Mouse (Mus musculus) liver, embryonic 12.5 days (tissue): ENCODE data around the gene Zfp229. TPM values are rescaled to one million over a fixed set of nuclear protein-coding genes. Genes with fewer than 3 reads are reported as not detected.
A peak's percentile ranks its signal among the peaks of the same experiment; 100 is the strongest.
"Not testable (repeated sequence)": the region's sequence is repeated elsewhere in the genome, so short reads cannot be mapped to it uniquely, and the experiment has no call there.

Experiments
- ATAC-seq: fragments of 200-750 bp; cut with Nextera tagmentation; 2 replicates; pipeline ENCODE4 v1.8.0; 2017; ENCODE audit warnings: moderate number of reproducible peaks, mild to moderate bottlenecking, moderate library complexity
- H3K27ac ChIP-seq: fragments of 300-500 bp; sonication (generic); 2 replicates; pipeline ENCODE4 v1.5.1; 2016; ENCODE audit warnings: mild to moderate bottlenecking
- H3K27me3 ChIP-seq: fragments of 300-500 bp; sonication (generic); replicated peaks from 2 replicates; pipeline ENCODE4 v1.6.1; 2016; ENCODE audit warnings: mild to moderate bottlenecking, moderate library complexity
- H3K36me3 ChIP-seq: fragments of 300-500 bp; sonication (generic); 2 replicates; pipeline ENCODE4 v1.6.1; 2016; ENCODE audit warnings: mild to moderate bottlenecking, moderate library complexity
- H3K4me1 ChIP-seq: fragments of 300-500 bp; sonication (generic); 2 replicates; pipeline ENCODE4 v1.6.1; 2016
- H3K4me2 ChIP-seq: fragments of 300-500 bp; sonication (generic); 2 replicates; pipeline ENCODE4 v1.6.1; 2016; ENCODE audit warnings: mild to moderate bottlenecking, moderate library complexity
- H3K4me3 ChIP-seq: fragments of 300-500 bp; sonication (generic); 2 replicates; pipeline ENCODE4 v1.5.1; 2016; ENCODE audit warnings: mild to moderate bottlenecking, moderate library complexity
- H3K9ac ChIP-seq: fragments of 300-500 bp; sonication (generic); 2 replicates; pipeline ENCODE4 v1.6.1; 2016; ENCODE audit warnings: mild to moderate bottlenecking, moderate library complexity
- H3K9me3 ChIP-seq: fragments of 300-500 bp; sonication (generic); replicated peaks from 2 replicates; pipeline ENCODE4 v1.6.1; 2016; ENCODE audit warnings: mild to moderate bottlenecking, moderate library complexity
- WGBS: fragments of 180-500 bp; shearing (Covaris S2); methylation state at CpG from one replicate; pipeline ENCODE4 v1.1.7; 2016; ENCODE audit not compliant: insufficient replicate concordance; 5-methylcytosine and 5-hydroxymethylcytosine counted together
- polyA plus RNA-seq: library from polyadenylated mRNA; unstranded; fragments of >200 nt; fragmentation: Nextera tagmentation; extraction: Ambion mirVana; gene quantifications from 2 replicates; pipeline ENCODE4 v1.2.1, GENCODE M21; 2016

Zfp229 gene
- polyA plus RNA-seq, 1 experiment from 2014 or later = 3.6 TPM

DNA sequence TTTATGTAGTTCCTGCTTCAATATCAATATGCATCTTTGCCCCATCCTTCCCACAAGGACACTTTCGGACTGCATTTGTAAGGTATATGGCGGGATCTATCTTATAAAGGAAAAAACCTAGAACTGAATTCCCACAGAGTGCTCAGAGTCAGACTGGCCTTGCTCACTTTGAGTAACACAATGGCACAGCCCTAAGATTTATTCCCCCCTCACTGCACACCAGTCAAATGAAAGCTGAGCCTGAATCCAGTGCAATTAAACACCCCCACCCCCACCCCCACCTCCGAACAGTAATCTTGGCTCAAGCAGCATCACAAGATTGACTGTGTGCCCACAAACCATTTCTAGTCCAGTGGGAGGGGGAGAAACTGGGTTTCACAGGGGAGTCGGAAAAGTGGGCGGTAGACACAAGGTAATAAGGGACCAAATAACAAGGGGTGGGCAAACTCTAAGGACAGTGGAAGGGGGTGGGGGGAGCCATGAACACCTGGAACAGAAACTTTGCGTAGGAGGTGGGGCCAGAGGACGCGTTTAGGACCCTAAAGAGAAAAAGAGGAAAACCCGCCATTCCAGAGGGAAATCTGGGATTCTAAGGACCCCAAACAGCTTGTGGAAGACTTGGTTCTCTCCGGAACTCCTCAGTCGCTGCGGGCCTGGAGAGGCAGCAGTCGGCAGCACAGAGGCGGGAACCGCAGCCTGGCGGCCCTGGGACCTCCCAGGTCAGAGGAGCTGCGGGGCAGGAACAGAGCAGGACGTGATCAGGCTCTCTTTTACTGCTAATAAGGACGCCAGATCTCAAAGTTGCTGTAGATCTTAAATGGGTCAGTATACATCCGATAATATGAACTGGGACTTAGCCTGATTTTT lies 23.0 kb downstream of the Zfp229 start:
- peak overlapping the region; percentile 51; the same call in 1 of the 2 replicates for H3K9ac ChIP-seq
- peaks cover 34% of the 10 kb centered on the region for H3K27me3 ChIP-seq

DNA sequence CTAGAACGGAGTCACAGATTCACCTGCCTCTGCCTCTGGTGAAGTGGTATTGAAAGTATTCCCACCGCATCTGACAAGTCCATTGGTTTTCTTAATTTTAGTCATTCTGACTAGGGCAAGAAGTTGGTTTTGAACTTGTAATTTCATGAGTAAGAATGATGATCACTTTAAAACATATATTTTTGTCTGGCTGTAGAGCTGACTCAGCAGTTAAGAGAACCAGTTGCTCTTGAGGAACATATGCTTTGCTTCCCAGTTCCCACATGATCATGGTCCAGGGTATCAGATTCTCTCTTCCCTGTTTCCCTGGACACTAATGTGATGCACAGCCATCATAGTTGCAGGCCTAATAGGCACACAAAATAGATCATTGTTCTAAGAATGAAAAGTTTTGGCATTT lies 39.7 kb downstream of the Zfp229 start:
- no peaks in the 10 kb centered on the region for H3K27me3 ChIP-seq
- 71% methylated on average over 2 of the region's 2 CpGs for WGBS
- ATAC-seq = no peak

More for the DNA sequence above, 23.0 kb downstream of the Zfp229 start:
- Histone ChIP-seq H3K9me3 (no peaks in the 10 kb centered on the region), H3K4me1 (peaks cover 6% of the 10 kb centered on the region; the same call in 1 of the 2 replicates), H3K4me2 (peak overlapping the region; percentile 60), H3K36me3 (no peaks in the 10 kb centered on the region), H3K27ac (no peak overlapping the region), H3K4me3 (peak overlapping the region; percentile 35)
- WGBS = 14% methylated on average over 20 of the region's 20 CpGs
- no peak for ATAC-seq

DNA sequence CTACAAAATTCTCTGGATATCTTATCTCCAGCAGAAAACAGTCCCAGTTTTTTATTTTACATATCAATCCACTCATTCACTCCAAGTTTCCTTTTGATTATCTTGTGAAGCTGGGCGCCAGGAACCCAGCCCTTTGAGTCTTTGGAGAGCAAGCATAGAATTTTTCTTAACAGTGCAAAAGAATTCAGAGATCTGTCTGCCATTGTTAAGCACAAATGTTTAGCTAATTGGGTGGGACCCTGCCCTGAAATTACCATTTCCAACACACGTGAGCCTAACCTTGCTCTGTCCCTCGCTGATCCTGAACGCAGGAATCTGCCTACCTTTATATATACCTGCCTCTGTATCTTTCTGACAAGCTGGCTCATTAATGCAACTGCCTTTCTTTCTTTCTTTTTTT lies 61.7 kb downstream of the Zfp229 start:
- WGBS = 66% methylated on average over 4 of the region's 4 CpGs

More for the DNA sequence above, 39.7 kb downstream of the Zfp229 start:
- no peak overlapping the region for H3K4me2 ChIP-seq
- H3K4me1 ChIP-seq = no peaks in the 10 kb centered on the region
- H3K36me3 ChIP-seq = no peaks in the 10 kb centered on the region
- no peaks in the 10 kb centered on the region for H3K9me3 ChIP-seq
- H3K27ac ChIP-seq = no peak overlapping the region
- no peak overlapping the region for H3K9ac ChIP-seq
- H3K4me3 ChIP-seq = no peak overlapping the region

DNA sequence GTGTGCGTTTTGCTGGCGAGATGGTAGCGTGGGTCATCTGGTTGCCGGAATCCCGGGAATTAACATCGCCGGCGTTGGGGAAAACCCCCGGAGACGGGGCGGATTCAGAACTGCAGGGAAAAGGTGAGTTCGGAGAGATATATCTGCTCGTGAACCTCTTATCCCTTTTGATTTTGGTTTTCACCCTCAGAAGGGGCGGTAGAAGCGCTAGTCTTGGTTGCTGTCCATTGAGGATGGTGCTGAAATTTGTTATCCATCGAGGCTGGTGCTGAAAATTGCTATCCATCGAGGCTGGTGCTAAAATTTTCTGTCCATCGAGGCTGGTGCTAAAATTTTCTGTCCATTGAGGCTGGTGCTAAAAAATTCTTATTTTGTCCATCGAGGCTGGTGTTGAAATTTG lies 70.8 kb downstream of the Zfp229 start:
- H3K4me3 ChIP-seq, H3K27ac ChIP-seq, ATAC-seq, H3K4me1 ChIP-seq, H3K27me3 ChIP-seq, H3K4me2 ChIP-seq, H3K9me3 ChIP-seq, H3K36me3 ChIP-seq, H3K9ac ChIP-seq: not testable (repeated sequence)
- 31% methylated on average over 19 of the region's 19 CpGs for WGBS

More for the DNA sequence above, 61.7 kb downstream of the Zfp229 start:
- Histone ChIP-seq H3K27me3 (no peaks in the 10 kb centered on the region), H3K9ac (no peak overlapping the region), H3K36me3 (no peaks in the 10 kb centered on the region), H3K9me3 (no peaks in the 10 kb centered on the region), H3K27ac (no peak overlapping the region), H3K4me2 (no peak overlapping the region), H3K4me3 (no peak overlapping the region), H3K4me1 (no peaks in the 10 kb centered on the region)
- no peak for ATAC-seq

Other genes starting within 250 kb of the Zfp229 start
- 4.1 TPM in 2 replicates for gene Zfp53, start 241.8 kb upstream of the Zfp229 start, polyA plus RNA-seq
- 1.4 and 1.5 TPM in 2 replicates for gene Zfp52, start 195.3 kb upstream of the Zfp229 start, polyA plus RNA-seq
- 7.5 TPM in 2 replicates for gene Zfp948, start 163.8 kb upstream of the Zfp229 start, polyA plus RNA-seq
- gene Zfp983, start 80.2 kb upstream of the Zfp229 start, polyA plus RNA-seq = 1.6 and 2.0 TPM in 2 replicates
- 5.1 and 5.2 TPM in 2 replicates for gene Gm10226, start 38.9 kb upstream of the Zfp229 start, polyA plus RNA-seq
- gene Zfp760, start 23.1 kb upstream of the Zfp229 start, polyA plus RNA-seq = 6.1 and 6.4 TPM in 2 replicates
- gene Zfp820, start 115.0 kb downstream of the Zfp229 start, polyA plus RNA-seq = 2.3 TPM in 2 replicates
- 1.5 and 2.1 TPM in 2 replicates for gene Zfp995, start 179.1 kb downstream of the Zfp229 start, polyA plus RNA-seq
- gene Zfp942, start 231.7 kb downstream of the Zfp229 start, polyA plus RNA-seq = 12.0 and 12.9 TPM in 2 replicates
- gene Zfp943, start 231.8 kb downstream of the Zfp229 start, polyA plus RNA-seq = 7.4 and 7.9 TPM in 2 replicates